Mouse (Mus musculus): ENCODE measurements around the gene Dap.

- TF ChIP-seq CTCF (IDR thresholded peaks at IDR 0.05; ENCODE audit: borderline replicate concordance, insufficient read depth, low read length) (no peak), POLR2A (IDR thresholded peaks at IDR 0.05; ENCODE audit: low read depth, low read length) (no peak)
Measured at GRCm38 (mm10) chr15:31254939-31255535, 30.9 kb downstream of the Dap start.

All from embryonic fibroblast, embryonic 13.5 days (primary cell).